Mouse (Mus musculus) lung, adult 2 months (tissue): ENCODE measurements at regions not wholly inside any gene's neighbourhood (a gene's known extent, or its start where the extent isn't known, plus 50 kb on each side); places are given as distances from the start of the nearest gene placed in this dataset.

ENCODE experiments used
- CTCF ChIP-seq: fragments of 200-500 bp; IDR thresholded peaks from 2 replicates; pipeline ENCODE4 v1.5.1; 2011; ENCODE audit warnings: mild to moderate bottlenecking, low read length, control low read depth; ENCODE audit not compliant: insufficient read depth
- POLR2A ChIP-seq: fragments of 200-500 bp; IDR thresholded peaks from 2 replicates; pipeline ENCODE4 v1.6.1; 2011; ENCODE audit warnings: low read depth, mild to moderate bottlenecking, control low read depth, low read length, borderline replicate concordance; ENCODE audit errors: extremely low read depth

GRCm38 (mm10) chr16:84607503-84607902, 92.6 kb downstream of the A730009L09Rik start:
- no peak for TF ChIP-seq CTCF
- no peak for TF ChIP-seq POLR2A
